Mouse (Mus musculus) erythroblast, embryonic 14.5 days (primary cell): ENCODE results near the gene Casp1.

ENCODE experiments used
- GATA1 ChIP-seq: IDR thresholded peaks from 2 replicates; pipeline ENCODE4 v1.6.1; 2012; ENCODE audit warnings: low read length, inconsistent platforms, mixed read lengths
- TAL1 ChIP-seq: IDR thresholded peaks from 3 replicates; pipeline ENCODE4 v1.6.1; 2012; ENCODE audit warnings: low read length, inconsistent platforms, mixed read lengths

DNA sequence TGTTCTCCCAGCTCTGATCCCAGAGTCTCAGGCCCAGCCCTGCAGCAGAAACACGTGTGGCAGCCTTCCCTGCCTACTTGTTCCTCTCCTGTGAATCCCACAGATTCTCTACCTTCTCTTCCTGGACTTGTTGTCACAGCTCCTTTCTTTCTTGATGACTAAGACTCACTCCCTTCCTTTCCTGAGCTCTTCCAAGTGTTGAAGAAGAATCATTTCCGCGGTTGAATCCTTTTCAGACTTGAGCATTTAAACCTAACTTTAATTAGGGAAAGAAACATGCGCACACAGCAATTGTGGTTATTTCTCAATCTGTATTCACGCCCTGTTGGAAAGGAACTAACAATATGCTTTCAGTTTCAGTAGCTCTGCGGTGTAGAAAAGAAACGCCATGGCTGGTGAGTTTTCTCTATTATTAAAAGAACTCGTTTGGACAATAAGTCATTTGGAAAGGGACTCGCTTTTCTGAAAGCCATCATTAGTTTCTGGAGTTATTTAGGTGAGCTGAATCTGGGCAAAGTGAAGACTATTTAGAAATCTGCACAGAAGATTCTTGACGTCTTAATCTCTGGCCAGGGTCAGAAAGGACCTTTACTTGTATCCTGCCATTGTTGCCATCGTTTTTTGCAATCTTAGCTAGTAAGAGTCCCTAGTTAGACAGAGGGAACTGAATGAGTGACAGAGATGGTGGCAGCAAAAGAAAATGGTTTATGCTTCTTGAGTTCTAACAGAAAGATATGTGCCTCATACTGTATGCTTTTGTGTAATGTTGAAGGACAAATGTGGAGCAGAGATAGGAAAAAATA, at the start of gene Casp1:
- TF ChIP-seq TAL1 (no peak), GATA1 (no peak)
